Mouse (Mus musculus) bone marrow macrophage, adult 2 months (primary cell): ENCODE measurements around the gene Dpysl5.

ENCODE experiments used
- CTCF ChIP-seq: IDR thresholded peaks from 2 replicates; pipeline ENCODE4 v1.5.1; 2012; ENCODE audit warnings: low read depth, mild to moderate bottlenecking, low read length, moderate library complexity
- POLR2A ChIP-seq: IDR thresholded peaks from 2 replicates; pipeline ENCODE4 v1.6.1; 2012; ENCODE audit warnings: mild to moderate bottlenecking, low read depth, low read length, borderline replicate concordance

- no peak for TF ChIP-seq POLR2A
- TF ChIP-seq CTCF: no peak
Measured at GRCm38 (mm10) chr5:30755215-30755614, 43.9 kb downstream of the Dpysl5 start.
